Mouse (Mus musculus) hindbrain, embryonic 13.5 days (tissue): ENCODE results near the gene Bend3. TPM values are rescaled to one million over a fixed set of nuclear protein-coding genes. Genes with fewer than 3 reads are reported as not detected.

Experiments
- ATAC-seq: fragments of 200-750 bp; cut with Nextera tagmentation; 2 replicates; pipeline ENCODE4 v1.8.0; 2017; ENCODE audit warnings: moderate TSS enrichment; ENCODE audit not compliant: low FRiP score
- H3K27ac ChIP-seq: fragments of 300-500 bp; sonication (generic); 2 replicates; pipeline ENCODE4 v1.5.1; 2015; ENCODE audit warnings: inconsistent platforms, mild to moderate bottlenecking, moderate library complexity
- H3K27me3 ChIP-seq: fragments of 300-500 bp; sonication (generic); 2 replicates; pipeline ENCODE4 v1.6.1; 2015; ENCODE audit warnings: mild to moderate bottlenecking, inconsistent platforms
- H3K36me3 ChIP-seq: fragments of 300-500 bp; sonication (generic); 2 replicates; pipeline ENCODE4 v1.6.1; 2015; ENCODE audit warnings: mild to moderate bottlenecking, inconsistent platforms
- H3K4me1 ChIP-seq: fragments of 300-500 bp; sonication (generic); replicated peaks from 2 replicates; pipeline ENCODE4 v1.6.1; 2015; ENCODE audit warnings: inconsistent platforms
- H3K4me2 ChIP-seq: fragments of 300-500 bp; sonication (generic); 2 replicates; pipeline ENCODE4 v1.6.1; 2015; ENCODE audit warnings: inconsistent platforms, mild to moderate bottlenecking, moderate library complexity
- H3K4me3 ChIP-seq: fragments of 300-500 bp; sonication (generic); 2 replicates; pipeline ENCODE4 v1.5.1; 2015; ENCODE audit warnings: mild to moderate bottlenecking, inconsistent platforms
- H3K9ac ChIP-seq: fragments of 300-500 bp; sonication (generic); 2 replicates; pipeline ENCODE4 v1.6.1; 2015; ENCODE audit warnings: mild to moderate bottlenecking, inconsistent platforms
- H3K9me3 ChIP-seq: fragments of 300-500 bp; sonication (generic); 2 replicates; pipeline ENCODE4 v1.6.1; 2016; ENCODE audit warnings: inconsistent platforms
- WGBS: fragments of 180-500 bp; shearing (Covaris S2); methylation state at CpG from one replicate; pipeline ENCODE4 v1.1.7; 2015; 5-methylcytosine and 5-hydroxymethylcytosine counted together
- polyA plus RNA-seq: library from polyadenylated mRNA; unstranded; fragments of >200 nt; fragmentation: Nextera tagmentation; extraction: Ambion mirVana; gene quantifications from 2 replicates; pipeline ENCODE4 v1.2.1, GENCODE M21; 2015

Gene Bend3
- polyA plus RNA-seq, 1 experiment from 2014 or later: 3.0 TPM

- 55% methylated on average over 7 of the region's 8 CpGs for whole genome bisulfite sequencing
- Histone ChIP-seq H3K36me3 (peaks cover 3% of the 10 kb centered on the region), H3K27me3 (no peaks in the 10 kb centered on the region), H3K4me1 (peaks cover 21% of the 10 kb centered on the region), H3K9me3 (no peaks in the 10 kb centered on the region), H3K27ac (no peak overlapping the region), H3K9ac (no peak overlapping the region), H3K4me2 (peak overlapping the region; percentile 37; the same call in 1 of the 2 replicates), H3K4me3 (peak overlapping the region; percentile 88)
- peak; percentile 6; the same call in 1 of the 2 replicates for ATAC-seq
These were observed 62.5 kb downstream of the Bend3 start for GRCm38 (mm10) chr10:43541153-43541544.

DNA sequence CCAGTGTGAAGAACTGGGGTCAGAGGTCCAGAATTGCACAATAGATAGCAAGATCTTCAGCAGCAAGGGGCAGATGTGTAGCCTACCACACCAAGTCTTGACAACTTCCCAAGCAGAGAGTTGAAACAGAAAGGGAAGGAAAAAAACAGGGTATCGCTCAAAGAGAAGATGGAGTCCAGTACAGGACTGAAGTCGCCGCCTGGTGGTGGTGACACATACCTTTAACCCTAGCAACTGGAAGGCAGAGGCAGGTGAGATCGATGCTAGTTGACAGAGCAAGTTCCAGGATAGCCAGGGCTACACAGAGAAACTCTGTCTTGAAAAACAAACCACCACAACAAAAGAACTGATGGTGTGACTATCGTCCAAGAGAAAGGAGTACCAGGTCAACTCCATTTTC is 70.8 kb downstream of the Bend3 start:
- Histone ChIP-seq H3K4me2 (no peak overlapping the region), H3K9ac (no peak overlapping the region), H3K4me3 (no peak overlapping the region), H3K27me3 (no peaks in the 10 kb centered on the region), H3K4me1 (peaks cover 10% of the 10 kb centered on the region), H3K36me3 (no peaks in the 10 kb centered on the region), H3K9me3 (no peaks in the 10 kb centered on the region), H3K27ac (no peak overlapping the region)
- 60% methylated on average over 5 of the region's 5 CpGs for WGBS
- no peak for ATAC-seq

DNA sequence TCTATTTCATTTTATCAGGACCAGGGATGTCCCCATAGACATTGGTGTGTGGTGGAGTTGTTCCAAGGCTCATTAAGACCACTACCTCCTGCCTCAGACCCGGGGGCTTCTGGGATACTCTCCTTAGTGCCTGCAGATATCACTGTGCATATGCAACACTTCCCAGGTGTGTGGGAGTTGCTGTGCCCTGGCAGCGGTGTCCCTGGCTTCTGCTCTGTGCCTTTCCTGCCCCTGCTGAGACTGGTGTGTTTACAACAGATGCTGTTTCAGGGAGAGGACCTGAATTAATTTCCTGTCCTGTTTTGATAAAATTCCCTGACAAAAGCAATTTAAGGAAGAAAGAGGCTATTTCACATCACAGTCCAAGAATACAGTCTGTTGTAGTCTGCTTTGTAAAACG is 72.3 kb downstream of the Bend3 start:
- Histone ChIP-seq H3K4me1 (peaks cover 10% of the 10 kb centered on the region), H3K9me3 (no peaks in the 10 kb centered on the region), H3K36me3 (no peaks in the 10 kb centered on the region), H3K27ac (peak overlapping the region; percentile 48), H3K9ac (no peak overlapping the region), H3K4me3 (no peak overlapping the region), H3K27me3 (no peaks in the 10 kb centered on the region), H3K4me2 (no peak overlapping the region)
- 0 out of 2 replicates have a peak, but pooled peaks have one; percentile 43 for ATAC-seq
- WGBS: 25% methylated on average over 3 of the region's 3 CpGs

GRCm38 (mm10) chr10:43551388-43551787 is 72.8 kb downstream of the Bend3 start:
- Histone ChIP-seq H3K4me3 (no peak overlapping the region), H3K27me3 (no peaks in the 10 kb centered on the region), H3K36me3 (no peaks in the 10 kb centered on the region), H3K9me3 (no peaks in the 10 kb centered on the region), H3K4me1 (peaks cover 10% of the 10 kb centered on the region), H3K9ac (no peak overlapping the region), H3K4me2 (no peak overlapping the region), H3K27ac (peak overlapping the region; percentile 48)
- peak; percentile 61; the same call in 1 of the 2 replicates for ATAC-seq
- 33% methylated on average over 3 of the region's 3 CpGs for WGBS

DNA sequence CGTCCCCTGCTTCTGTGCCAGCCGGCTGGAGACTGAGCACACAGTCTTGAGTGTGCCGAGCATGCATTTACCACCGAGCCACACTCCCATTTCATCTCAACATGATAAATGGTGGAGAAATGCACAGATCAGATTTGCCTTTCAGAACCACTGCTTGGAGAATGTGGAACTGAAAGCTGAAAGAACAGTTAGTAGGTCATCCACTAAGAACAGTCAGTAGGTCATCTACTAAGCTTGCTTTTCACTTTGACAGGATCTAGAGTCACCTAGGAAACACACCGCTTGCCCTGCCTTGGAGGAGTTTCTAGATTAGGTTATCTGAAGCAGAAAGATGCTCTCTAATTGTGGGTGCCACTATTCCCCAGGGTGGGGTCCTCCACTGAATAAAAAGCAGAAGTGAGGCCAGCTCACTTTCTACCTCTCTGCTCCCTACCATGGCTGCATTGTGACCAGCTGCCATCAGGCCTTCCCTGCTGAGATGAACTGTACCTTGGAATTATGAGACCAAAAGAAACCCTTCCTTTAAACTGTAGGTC is 79.1 kb downstream of the Bend3 start:
- no peak for ATAC-seq
- WGBS: 93% methylated on average over 5 of the region's 5 CpGs
- H3K27ac ChIP-seq: no peak overlapping the region
- H3K27me3 ChIP-seq: no peaks in the 10 kb centered on the region
- no peaks in the 10 kb centered on the region for H3K4me1 ChIP-seq
- H3K9me3 ChIP-seq: no peaks in the 10 kb centered on the region; the same call in 1 of the 2 replicates
- H3K36me3 ChIP-seq: no peaks in the 10 kb centered on the region
- H3K4me2 ChIP-seq: no peak overlapping the region
- no peak overlapping the region for H3K9ac ChIP-seq
- no peak overlapping the region for H3K4me3 ChIP-seq

GRCm38 (mm10) chr10:43559313-43559712 is 80.7 kb downstream of the Bend3 start:
- Histone ChIP-seq H3K36me3 (no peaks in the 10 kb centered on the region), H3K4me2 (no peak overlapping the region), H3K9me3 (no peaks in the 10 kb centered on the region; the same call in 1 of the 2 replicates), H3K4me3 (no peak overlapping the region), H3K9ac (no peak overlapping the region), H3K4me1 (no peaks in the 10 kb centered on the region), H3K27ac (no peak overlapping the region), H3K27me3 (no peaks in the 10 kb centered on the region)
- WGBS: 82% methylated on average over 11 of the region's 11 CpGs
- no peak for ATAC-seq

DNA sequence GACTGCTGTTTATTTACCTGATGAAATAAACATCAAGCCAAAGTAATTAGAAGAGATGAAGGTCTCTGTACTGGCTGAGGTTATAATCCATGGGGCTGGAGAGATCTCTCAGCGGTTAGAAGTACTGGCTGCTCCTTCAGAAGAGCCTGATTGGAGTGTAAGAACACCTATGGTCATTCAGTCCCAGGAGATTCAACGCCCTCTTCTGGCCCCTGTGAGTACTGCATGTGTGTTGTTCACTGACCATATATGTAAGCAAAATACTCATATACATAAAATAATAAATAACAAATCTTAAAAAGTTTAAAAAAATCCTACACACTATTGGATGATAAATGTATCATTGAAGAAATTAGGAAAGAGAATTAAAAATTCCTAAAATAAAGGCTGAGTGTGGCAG is 82.1 kb downstream of the Bend3 start:
- 43% methylated on average over 2 of the region's 2 CpGs for WGBS
- no peak overlapping the region for H3K4me3 ChIP-seq

DNA sequence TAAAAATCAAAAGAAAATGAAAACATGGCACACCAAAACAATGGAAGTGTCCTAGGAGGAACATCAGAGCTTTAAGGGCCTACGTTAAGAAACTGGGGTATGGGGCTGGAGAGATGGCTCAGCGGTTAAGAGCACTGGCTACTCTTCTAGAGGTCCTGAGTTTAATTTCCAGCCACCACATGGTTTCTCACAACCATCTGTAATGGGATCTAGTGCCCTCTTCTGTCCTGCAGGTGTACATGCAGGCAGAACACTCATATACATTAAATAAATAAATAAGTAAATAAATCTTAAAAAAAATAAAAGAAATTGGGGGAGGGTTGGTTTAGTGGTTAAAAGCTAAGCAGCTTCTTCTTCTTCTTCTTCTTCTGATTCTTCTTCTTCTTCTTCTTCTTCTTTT is 82.7 kb downstream of the Bend3 start:
- no peaks in the 10 kb centered on the region for H3K27me3 ChIP-seq
- H3K4me2 ChIP-seq: no peak overlapping the region
- H3K4me3 ChIP-seq: no peak overlapping the region
- no peaks in the 10 kb centered on the region for H3K4me1 ChIP-seq
- no peak overlapping the region for H3K27ac ChIP-seq
- WGBS: 85% methylated on average over 2 of the region's 2 CpGs
- H3K9ac ChIP-seq: no peak overlapping the region
- no peak for ATAC-seq
- no peaks in the 10 kb centered on the region for H3K36me3 ChIP-seq
- no peaks in the 10 kb centered on the region; the same call in 1 of the 2 replicates for H3K9me3 ChIP-seq

More for the DNA sequence above, 82.1 kb downstream of the Bend3 start:
- Histone ChIP-seq H3K27me3 (no peaks in the 10 kb centered on the region), H3K4me1 (no peaks in the 10 kb centered on the region), H3K9ac (no peak overlapping the region), H3K36me3 (no peaks in the 10 kb centered on the region), H3K27ac (no peak overlapping the region), H3K4me2 (no peak overlapping the region), H3K9me3 (no peaks in the 10 kb centered on the region; the same call in 1 of the 2 replicates)
- ATAC-seq: no peak

Other genes starting within 250 kb of the Bend3 start
- 16.4 and 19.4 TPM in 2 replicates for gene Gm9803, start 45.3 kb downstream of the Bend3 start, polyA plus RNA-seq
- 65.5 and 69.7 TPM in 2 replicates for gene 1700021F05Rik, start 62.2 kb downstream of the Bend3 start, polyA plus RNA-seq
- gene Cd24a, start 99.5 kb downstream of the Bend3 start, polyA plus RNA-seq: 1,003 and 1,012 TPM in 2 replicates